Mouse (Mus musculus) cerebellum, adult 2 months (tissue): ENCODE measurements at regions not wholly inside any gene's neighbourhood (a gene's known extent, or its start where the extent isn't known, plus 50 kb on each side); places are given as distances from the start of the nearest gene placed in this dataset.
"Not testable (repeated sequence)": the region's sequence is repeated elsewhere in the genome, so short reads cannot be mapped to it uniquely, and the experiment has no call there.

Experiments used
- CTCF ChIP-seq: fragments of 200-500 bp; IDR thresholded peaks from 2 replicates; pipeline ENCODE4 v1.5.1; 2011; ENCODE audit warnings: low read depth, mild to moderate bottlenecking, control low read depth, low read length, moderate library complexity, borderline replicate concordance; ENCODE audit not compliant: insufficient read depth
- POLR2A ChIP-seq: fragments of 200-500 bp; IDR thresholded peaks from 2 replicates; pipeline ENCODE4 v1.6.1; 2011; ENCODE audit warnings: low read length, control low read depth, borderline replicate concordance; ENCODE audit not compliant: insufficient read depth

DNA sequence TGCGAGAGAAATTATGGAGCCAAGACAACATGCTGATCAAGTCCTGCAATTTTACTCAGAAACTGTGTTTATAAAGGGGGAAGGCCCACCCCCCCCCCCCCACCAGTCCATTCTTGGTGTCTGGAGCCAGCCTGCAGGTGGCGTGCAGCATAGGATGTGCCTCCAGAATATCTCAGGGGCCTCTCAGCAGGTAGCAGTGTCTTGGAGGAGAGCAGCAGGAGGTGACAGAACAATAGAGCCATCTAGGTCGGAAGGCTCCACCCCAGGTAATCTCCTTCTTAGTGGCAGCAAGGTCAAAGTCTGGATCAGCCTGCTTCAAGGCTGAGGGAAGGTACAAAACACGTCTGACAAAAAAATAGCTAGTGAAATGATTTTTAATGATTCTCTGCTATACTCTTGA is 79.3 kb downstream of the Amer1 start:
- not testable (repeated sequence) for TF ChIP-seq CTCF, POLR2A
